Mouse (Mus musculus) 3134 (cell line): ENCODE measurements around the gene Olfr825.
"Not testable (repeated sequence)": the region's sequence is repeated elsewhere in the genome, so short reads cannot be mapped to it uniquely, and the experiment has no call there.

ENCODE experiments used
- DNase-seq: peaks from one replicate; pipeline ENCODE4 v3.0.0-alpha.2; 2011; ENCODE audit warnings: low spot score; ENCODE audit not compliant: insufficient read length; ENCODE audit errors: extremely low read depth

Gene Olfr825

DNA sequence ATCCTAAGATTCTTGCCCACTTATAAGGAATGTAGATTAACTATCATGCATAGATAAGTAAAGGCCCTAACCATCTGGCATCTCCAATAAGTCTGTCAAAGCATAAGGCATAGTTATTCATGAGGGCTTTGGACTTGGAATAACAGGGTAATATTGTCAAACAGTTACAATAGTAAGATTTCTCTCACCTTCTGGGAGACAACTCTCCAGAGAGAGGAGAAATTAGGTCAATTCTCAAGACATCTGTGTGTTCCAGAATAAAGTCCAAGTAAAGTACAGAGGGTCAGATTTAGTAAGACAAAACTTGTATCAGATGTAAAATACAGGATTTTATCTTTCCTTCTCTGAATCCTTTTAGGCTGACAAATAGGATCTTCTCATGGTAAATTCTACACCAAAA, at the start of gene Olfr825:
Gene Olfr825 (minus strand): TSS at position 101 of the 400 bp plus-strand sequence.
- no peak for DNase-seq

DNA sequence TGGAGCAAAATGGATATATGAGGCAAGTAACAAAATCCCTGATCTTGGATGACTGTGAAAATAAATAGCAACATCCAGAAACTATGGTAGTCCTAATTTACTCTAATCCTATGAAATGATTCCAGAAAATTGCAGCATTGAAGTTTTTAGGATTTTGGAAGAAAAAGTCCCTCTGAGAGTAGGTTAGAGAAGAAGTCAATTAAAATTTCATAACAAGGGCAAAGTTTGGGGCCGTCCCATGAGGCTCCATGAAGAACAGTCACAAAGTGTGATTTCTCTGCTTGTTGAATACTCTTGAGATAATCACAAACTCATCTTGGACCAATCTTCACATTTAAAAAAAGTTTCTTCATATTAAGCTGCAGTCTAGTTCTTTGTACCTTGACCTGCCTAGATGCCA, 47.7 kb upstream of the Olfr825 start, which contains the start of gene Olfr827:
Gene Olfr827 (minus strand): TSS at position 101 of the 400 bp plus-strand sequence.
- DNase-seq = no peak

DNA sequence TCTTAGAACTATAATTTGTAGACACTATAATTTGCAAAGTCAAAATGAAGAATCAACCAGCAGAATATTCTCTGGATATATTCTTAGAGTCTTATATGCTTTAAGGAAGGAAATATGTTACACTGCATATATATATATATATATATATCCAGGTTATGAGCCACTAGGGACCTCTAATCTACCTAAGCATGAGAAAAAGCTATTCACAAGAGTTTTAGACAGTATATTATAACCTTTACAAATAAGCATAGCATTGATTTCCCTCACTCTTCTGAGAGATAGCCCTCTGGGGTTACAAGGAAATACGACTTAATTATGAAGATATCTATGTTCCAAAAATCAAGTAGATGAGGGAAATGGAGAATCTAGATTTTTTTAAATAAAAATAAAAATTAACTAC, 17.5 kb upstream of the Olfr825 start, which contains the start of gene Olfr826:
Gene Olfr826 (minus strand): TSS at position 101 of the 400 bp plus-strand sequence.
- no peak for DNase-seq

DNA sequence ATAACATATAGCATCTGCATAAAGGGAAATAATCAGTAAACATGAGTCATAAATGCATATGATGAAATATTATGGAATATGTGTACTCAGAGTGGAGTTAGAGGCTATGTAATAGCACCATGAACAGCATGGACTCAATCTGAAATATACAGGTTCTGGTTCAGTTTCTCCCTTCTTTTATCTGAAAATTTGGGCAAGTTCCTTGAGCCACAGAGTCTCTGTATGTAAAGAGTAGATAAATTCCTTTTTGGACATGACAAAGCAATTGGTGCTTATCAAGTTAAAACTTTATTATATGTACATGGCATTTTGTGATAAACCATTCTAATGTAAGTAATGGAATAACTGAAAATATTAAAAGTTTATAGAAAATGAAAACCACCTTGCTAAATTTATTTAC, 1.4 kb downstream of the Olfr825 start:
- DNase-seq = no peak

DNA sequence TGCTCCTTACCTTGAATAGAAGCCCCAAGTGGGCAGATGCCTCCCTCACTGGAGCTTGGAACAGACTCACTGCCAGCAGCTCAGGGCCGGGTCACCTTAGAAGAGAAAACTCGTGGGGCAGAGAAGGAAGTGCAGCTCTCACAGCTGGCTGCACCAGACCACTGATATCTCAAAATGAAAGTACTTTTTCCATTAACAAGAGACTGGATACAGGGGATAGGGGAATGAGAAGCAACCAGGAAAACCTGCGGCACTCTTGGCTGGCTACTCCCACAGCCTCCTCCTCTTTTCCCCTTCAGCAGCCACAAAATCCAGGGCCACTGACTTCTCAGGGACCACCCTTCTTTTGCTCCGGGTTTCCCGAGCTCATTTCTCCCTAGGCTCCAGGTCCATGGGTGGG, 22.4 kb downstream of the Olfr825 start:
- no peak for DNase-seq

DNA sequence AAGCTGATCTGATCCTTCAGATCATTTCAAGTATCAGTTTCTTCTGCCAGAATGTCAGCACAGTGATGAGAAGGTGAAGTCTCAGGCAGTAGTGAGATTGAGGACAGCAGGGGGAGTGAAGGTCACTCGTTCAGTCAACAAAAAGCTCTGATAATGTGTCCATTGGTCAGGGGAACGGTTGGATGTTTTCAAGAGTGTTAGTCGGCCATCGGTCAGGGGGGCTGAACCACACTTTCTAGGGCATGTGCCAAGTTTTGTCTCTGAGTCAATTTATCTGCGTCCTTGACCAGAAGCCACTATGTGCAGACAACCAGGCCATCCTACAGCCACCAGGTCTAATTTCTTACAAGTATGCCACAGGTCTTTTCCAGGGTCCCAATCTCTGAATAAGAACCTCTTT, 24.1 kb downstream of the Olfr825 start:
- DNase-seq = not testable (repeated sequence)

DNA sequence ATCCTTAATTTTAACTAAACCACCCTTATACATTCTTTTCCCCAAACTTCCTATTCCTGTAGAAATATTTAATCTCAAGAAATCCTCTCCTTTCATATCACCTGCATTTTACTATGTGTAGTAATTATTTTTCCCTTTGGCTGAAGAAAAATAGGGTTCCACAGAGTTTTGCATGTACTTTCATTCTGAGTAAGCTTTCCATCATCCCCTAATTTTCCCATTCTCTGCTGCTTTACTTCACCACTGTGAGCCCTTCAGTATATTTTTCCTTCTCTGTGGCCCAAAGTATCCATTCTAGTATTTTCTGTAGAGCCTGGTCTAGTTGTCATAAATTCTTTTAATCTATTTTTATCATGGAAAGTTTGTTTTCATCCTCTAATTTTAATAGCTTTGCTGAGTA, 31.8 kb downstream of the Olfr825 start:
- no peak for DNase-seq

DNA sequence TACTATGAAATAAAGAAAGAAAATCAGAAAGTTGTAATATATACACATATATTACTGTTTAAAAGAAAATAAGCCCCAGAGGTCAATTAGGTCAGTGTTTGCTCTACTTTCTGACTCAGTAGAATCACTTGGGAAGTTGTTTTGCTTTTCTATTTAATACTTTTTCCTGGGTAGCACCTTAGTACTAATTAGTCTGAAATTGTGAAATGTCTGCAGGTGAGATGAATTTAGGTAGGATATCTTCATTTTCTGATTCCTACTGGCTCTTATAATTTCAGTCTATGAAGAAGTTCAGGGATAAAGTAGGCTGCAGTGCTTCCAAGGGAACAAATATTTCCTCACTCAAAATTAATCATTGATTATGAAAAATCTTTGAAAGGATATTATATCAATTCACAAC, 36.7 kb downstream of the Olfr825 start, which contains the start of gene Olfr824:
Gene Olfr824 (minus strand): TSS at position 101 of the 400 bp plus-strand sequence.
- not testable (repeated sequence) for DNase-seq

DNA sequence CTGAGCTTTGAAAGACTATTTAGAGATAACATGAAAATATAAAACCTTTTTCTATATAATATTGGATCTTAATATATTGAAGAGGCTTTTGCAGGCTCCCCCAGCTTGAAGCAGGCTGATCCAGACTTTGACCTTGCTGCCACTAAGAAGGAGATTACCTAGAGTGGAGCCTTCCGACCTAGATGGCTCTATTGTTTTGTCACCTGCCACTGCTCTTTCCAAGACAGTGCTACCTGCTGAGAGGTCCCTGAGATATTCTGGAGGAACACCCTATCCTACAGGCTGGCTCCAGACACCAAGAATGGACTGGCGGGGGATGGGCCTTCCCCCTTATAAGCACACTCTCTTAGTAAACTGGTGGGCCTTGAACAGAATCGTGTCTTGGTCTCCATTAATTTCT, 50.5 kb downstream of the Olfr825 start:
- DNase-seq = not testable (repeated sequence)

DNA sequence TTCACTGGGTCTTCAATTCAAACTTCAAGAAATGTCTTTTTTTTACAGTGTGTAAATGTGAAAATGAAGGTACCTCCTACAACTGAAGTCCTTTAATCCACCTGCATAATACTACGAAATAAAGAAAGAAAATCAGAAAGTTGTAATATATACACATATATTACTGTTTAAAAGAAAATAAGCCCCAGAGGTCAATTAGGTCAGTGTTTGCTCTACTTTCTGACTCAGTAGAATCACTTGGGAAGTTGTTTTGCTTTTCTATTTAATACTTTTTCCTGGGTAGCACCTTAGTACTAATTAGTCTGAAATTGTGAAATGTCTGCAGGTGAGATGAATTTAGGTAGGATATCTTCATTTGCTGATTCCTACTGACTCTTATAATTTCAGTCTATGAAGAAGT, 51.3 kb downstream of the Olfr825 start, which contains the start of gene Olfr823:
Gene Olfr823 (minus strand): TSS at position 101 of the 400 bp plus-strand sequence.
- not testable (repeated sequence) for DNase-seq
